Mouse (Mus musculus) C3H10T1/2 (cell line): ENCODE results near the gene Zdhhc25. TPM values are rescaled to one million over a fixed set of nuclear protein-coding genes. Genes with fewer than 3 reads are reported as not detected.

Source experiments
- polyA plus RNA-seq, 2 experiments: library from polyadenylated mRNA; unstranded; fragments of >200 nt; fragmentation: generic; extraction: Trizol; gene quantifications; one replicate each; pipeline ENCODE4 v1.2.1; 2012; ENCODE audit warnings: missing spikeins in 2 of 2

The Zdhhc25 gene
- polyA plus RNA-seq, result under 1 TPM in 1 of 2 experiments, not detected in 1; 0.05 TPM

GRCm38 (mm10) chr15:88600002-88600401 is at the start of gene Zdhhc25:
TSS of gene Zdhhc25 (plus strand) at chr15:88600302.

Other genes starting within 250 kb of the Zdhhc25 start
- 10 to 100 TPM in 1 of 2 experiments, 1 to 10 TPM in 1; 2.1 to 20.4 TPM for gene Brd1, start 133.9 kb downstream of the Zdhhc25 start, polyA plus RNA-seq
- 1 to 10 TPM in 1 of 2 experiments, under 1 TPM in 1; 0.77 to 3.7 TPM for gene Zbed4, start 151.4 kb downstream of the Zdhhc25 start, polyA plus RNA-seq
- 10 to 100 TPM in 1 of 2 experiments, 1 to 10 TPM in 1; 6.9 to 16.1 TPM for gene Alg12, start 219.0 kb downstream of the Zdhhc25 start, polyA plus RNA-seq
- gene Creld2, start 219.3 kb downstream of the Zdhhc25 start, polyA plus RNA-seq, result 10 to 100 TPM; 50.1 to 73.5 TPM